Mouse (Mus musculus) activated CD4-positive, CD25-positive, alpha-beta regulatory T cell, adult 4 months (primary cell): ENCODE measurements around the gene Rhox12. TPM values are rescaled to one million over a fixed set of nuclear protein-coding genes. Genes with fewer than 3 reads are reported as not detected.

ENCODE experiments used
- ATAC-seq: one replicate; pipeline ENCODE4 v1.8.0; 2017
- polyA plus RNA-seq, 2 experiments: library from polyadenylated mRNA; unstranded; fragments of 100-300 nt; shearing (Covaris generic); gene quantifications; one replicate each; pipeline ENCODE4 v1.2.1; 2017

The Rhox12 gene
- polyA plus RNA-seq = not detected

DNA sequence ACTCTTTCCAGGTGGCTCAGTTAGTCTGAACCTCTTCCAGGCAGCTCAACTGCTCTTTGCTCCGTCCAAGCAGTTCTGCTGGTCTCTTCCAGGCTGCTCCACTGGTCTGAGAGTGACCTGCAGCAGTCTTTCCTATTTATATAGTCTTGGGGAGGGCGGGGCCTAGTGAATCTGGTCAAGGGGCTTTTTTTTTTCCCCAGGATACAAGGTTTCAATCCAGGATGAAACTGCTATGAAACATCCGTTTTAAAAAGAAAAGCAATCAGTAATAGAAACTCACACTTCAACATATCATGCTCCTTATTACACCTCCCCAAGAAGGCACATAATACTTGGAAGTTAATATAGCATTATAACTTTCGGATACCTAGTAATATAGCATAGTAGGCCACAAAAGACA is at the start of gene Rhox12:
Gene Rhox12, minus strand, starts transcription at position 101 of the 400 bp plus-strand sequence.
- no peak for ATAC-seq

DNA sequence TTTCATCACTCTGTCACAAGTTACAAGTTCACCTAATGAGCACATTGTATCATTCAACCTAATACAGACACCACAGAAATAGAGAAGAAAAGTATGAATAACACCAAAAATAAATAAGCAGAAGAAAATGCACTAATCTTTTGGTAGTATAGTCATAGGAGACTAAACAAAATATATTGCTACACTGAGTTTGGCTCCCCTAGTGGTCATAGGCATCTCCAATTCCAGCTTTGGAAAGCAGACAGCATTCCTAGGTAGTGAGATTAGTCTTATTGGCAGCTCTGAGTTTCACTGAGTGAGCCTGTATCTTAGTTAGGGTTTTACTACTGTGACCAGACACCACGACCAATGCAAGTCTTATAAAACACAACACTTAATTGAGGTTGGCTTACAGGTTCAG is 48.4 kb upstream of the Rhox12 start:
- no peak for ATAC-seq

DNA sequence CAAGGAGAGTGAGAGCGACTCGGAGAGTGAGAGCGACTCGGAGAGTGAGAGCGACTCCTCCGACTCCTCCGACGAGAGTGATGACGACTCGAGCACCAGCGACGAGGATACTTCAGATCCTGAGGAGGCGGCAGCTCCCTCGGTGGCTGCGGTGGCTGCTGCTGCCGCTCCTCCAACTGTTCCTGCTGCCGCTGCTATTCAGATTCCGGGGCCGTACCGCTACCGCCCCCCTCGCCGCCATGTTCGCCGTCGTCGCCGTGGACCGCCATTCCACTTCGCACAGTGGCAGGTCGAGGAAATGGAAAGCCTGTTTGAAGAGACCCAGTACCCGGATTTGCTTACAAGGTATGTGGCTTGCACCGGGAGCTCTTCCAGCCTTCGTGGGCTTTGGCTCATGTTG is 10.8 kb upstream of the Rhox12 start:
- no peak for ATAC-seq

DNA sequence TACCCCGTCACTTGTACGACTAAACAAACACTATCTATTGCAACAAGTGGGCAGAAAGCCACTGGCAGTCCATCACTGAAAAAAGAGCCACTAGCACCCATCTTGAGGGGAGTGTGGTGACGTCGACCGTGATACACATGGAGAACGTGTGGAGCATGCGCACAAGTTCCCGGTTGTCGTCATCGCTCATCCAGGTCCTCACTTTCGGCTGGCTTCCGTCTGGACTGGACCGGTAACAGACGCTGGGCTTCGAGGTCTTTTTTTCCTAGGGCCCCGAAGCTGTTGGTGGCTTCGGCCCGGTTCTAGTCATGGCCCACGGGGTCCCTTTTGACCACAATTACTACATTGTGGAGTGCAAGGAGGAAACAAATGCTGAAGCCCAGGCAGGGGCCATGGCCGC is 10.3 kb upstream of the Rhox12 start, which contains the start of gene Rhox13:
Gene Rhox13, plus strand, starts transcription at position 238 of the 400 bp plus-strand sequence.
- ATAC-seq = no peak

DNA sequence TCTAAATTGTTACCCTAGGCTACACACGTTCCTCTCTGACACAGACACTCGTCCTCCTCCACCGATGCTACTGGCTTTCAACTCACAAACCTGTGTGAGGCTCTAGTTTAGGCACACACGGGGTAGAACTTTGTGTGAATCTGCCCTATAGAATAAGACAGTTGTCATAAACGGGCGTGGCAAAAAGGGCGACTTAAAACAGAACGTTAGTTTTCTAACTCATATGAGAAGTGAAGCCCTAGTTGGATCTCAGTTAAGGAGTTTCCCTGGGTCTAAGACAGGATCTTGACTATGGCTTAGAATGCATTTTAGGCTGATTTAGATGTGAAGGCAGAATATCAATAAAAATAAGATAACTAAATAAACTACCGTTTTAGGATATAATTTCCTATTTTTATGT is 25.7 kb downstream of the Rhox12 start, which contains the start of gene Rhox11:
Gene Rhox11, minus strand, starts transcription at position 101 of the 400 bp plus-strand sequence.
- no peak for ATAC-seq

DNA sequence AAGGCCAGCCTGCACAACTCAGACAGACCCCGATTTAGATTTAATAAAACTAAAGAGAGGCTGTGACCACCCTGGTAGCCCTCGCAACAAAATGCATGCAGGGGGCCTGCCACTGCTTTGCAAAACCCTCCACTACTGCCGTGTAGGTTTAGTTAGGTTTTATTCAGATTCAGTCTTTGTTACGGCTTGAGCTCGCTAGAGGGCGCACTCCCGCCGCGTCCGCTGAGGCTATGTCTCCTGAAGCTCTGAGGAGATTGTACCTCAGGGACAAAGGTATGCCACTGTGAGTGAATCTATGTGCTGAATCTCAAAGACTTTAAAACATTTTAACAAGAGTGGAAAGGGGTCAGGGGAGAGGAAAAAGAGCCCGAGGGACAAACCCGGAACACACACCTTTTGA is 26.5 kb downstream of the Rhox12 start:
- no peak for ATAC-seq

DNA sequence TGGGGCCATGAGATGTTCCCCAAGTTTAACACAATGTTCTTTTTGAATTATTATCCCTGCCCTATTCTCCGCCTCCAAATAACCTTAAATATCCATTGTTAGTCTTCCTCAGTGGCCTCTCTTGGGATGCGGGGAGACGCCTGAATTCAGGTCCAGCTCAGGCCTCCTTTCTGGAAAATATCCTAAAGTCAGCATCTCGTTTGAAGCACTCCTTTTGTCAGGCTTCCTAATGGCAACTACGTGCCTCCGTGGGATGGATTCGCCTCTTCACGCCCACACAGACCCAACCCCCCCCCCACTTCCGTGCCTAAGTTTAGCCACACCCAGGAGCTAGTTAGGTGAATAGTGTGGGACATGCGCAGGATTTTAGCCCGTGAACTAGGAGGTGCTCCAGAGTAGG is 44.5 kb downstream of the Rhox12 start, which contains the start of gene Rhox10:
Gene Rhox10, plus strand, starts transcription at position 301 of the 400 bp plus-strand sequence.
- no peak for ATAC-seq

DNA sequence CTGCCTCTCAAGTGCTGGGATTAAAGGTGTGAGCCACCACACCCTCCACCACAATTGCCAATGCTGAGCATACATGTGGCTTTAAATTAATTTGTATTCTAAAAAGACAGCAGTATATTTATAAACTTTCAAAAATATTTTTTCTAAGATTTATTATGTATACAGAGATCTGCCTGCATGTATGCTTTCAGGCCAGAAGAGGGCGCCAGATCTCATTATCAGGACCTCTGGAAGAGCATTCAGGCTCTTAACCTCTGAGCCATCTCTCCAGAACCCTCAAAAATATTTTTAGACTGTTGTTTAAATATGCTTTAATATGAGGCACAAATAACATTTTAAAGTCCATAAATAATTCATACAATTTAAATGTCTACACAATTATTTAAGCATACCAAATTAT is 49.2 kb downstream of the Rhox12 start:
- ATAC-seq = no peak

Other genes starting within 250 kb of the Rhox12 start
- under 1 TPM in 1 of 2 experiments, not detected in 1; 0.46 TPM for gene Rhox8, start 232.0 kb downstream of the Rhox12 start, polyA plus RNA-seq
- not detected for gene Rhox7b, start 213.7 kb downstream of the Rhox12 start, polyA plus RNA-seq
- not detected for gene Rhox9, start 209.1 kb downstream of the Rhox12 start, polyA plus RNA-seq
- gene Btg1-ps1, start 92.1 kb downstream of the Rhox12 start, polyA plus RNA-seq = under 1 TPM in 1 of 2 experiments, not detected in 1; 0.36 TPM
- gene Btg1-ps2, start 67.8 kb downstream of the Rhox12 start, polyA plus RNA-seq = not detected
- gene Rhox10, start 44.4 kb downstream of the Rhox12 start, polyA plus RNA-seq = not detected
- gene Rhox11, start 25.8 kb downstream of the Rhox12 start, polyA plus RNA-seq = not detected
- not detected for gene Rhox13, start 10.3 kb upstream of the Rhox12 start, polyA plus RNA-seq
- 1 to 10 TPM; 1.1 to 1.7 TPM for gene Zbtb33, start 78.9 kb upstream of the Rhox12 start, polyA plus RNA-seq
- 1 to 10 TPM; 3.7 to 5.0 TPM for gene Tmem255a, start 141.5 kb upstream of the Rhox12 start, polyA plus RNA-seq
- gene Atp1b4, start 205.3 kb upstream of the Rhox12 start, polyA plus RNA-seq = not detected